8 mouse cellular contexts compared by ENCODE assay signal in the genomic region with DNA sequence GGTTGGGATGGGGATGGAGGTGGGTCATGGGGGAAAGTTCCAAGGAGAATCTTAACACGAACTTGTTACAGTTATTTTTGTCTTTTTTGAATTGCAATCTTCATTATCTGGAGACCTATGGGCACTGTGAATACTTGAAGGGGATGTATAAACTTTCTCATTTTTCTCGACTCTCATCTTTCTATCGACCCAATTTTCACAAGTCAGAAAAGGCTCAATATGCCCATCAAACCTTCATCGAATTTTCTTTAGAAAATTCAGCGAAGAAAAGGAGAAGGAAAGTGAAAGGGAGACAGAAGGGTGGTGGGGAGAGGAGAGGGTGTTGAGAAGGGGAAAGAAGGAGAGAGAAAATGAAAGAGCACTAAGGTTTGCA.
DNase-seq lines count a peak whose midpoint lies in the region; ATAC-seq and TF ChIP-seq lines count a peak whose summit lies in the region.
"Not testable (repeated sequence)": the region's sequence is repeated elsewhere in the genome, so short reads cannot be mapped to it uniquely, and the experiment has no call there.

No protein-coding gene starts in this region.

- WGBS in embryonic facial prominence, embryonic 14.5 days, result 24% methylated on average over 5 of the region's 5 CpGs
- WGBS in forebrain, postnatal 0 days, result 18% methylated on average over 5 of the region's 5 CpGs
- WGBS in hindbrain, embryonic 12.5 days, result 29% methylated on average over 5 of the region's 5 CpGs
- 30% methylated on average over 5 of the region's 5 CpGs for WGBS in intestine, embryonic 16.5 days
- WGBS in limb, embryonic 12.5 days, result 32% methylated on average over 5 of the region's 5 CpGs
- WGBS in midbrain, embryonic 10.5 days, result 32% methylated on average over 5 of the region's 5 CpGs
- 28% methylated on average over 5 of the region's 5 CpGs for WGBS in neural tube, embryonic 14.5 days

- not testable (repeated sequence) for H3K9me3 ChIP-seq in embryonic facial prominence, embryonic 14.5 days (ENCODE audit: control insufficient read depth, low read length); forebrain, postnatal 0 days (ENCODE audit: low read length); hindbrain, embryonic 12.5 days (replicated peaks); intestine, embryonic 16.5 days (ENCODE audit: control insufficient read depth, low read length); limb, embryonic 12.5 days; midbrain, embryonic 10.5 days (replicated peaks); neural tube, embryonic 14.5 days (ENCODE audit: control insufficient read depth, low read length)

- H3K27ac ChIP-seq in embryonic facial prominence, embryonic 14.5 days (replicated peaks; ENCODE audit: low read depth, low read length); forebrain, postnatal 0 days (ENCODE audit: low read depth, low read length); hindbrain, embryonic 12.5 days; intestine, embryonic 16.5 days (ENCODE audit: low read length); limb, embryonic 12.5 days; midbrain, embryonic 10.5 days (replicated peaks); neural tube, embryonic 14.5 days (ENCODE audit: low read depth, low read length): not testable (repeated sequence)

- not testable (repeated sequence) for H3K9ac ChIP-seq in embryonic facial prominence, embryonic 14.5 days (ENCODE audit: low read depth, low read length); forebrain, postnatal 0 days; hindbrain, embryonic 12.5 days; intestine, embryonic 16.5 days (ENCODE audit: low read depth, low read length); limb, embryonic 12.5 days (replicated peaks); neural tube, embryonic 14.5 days (replicated peaks; ENCODE audit: low read depth, low read length)

- H3K4me2 ChIP-seq in embryonic facial prominence, embryonic 14.5 days (ENCODE audit: low read depth, low read length), result peak overlapping the region; percentile 66
- peak overlapping the region; percentile 66; the same call in 1 of the 2 replicates for H3K4me2 ChIP-seq in forebrain, postnatal 0 days (ENCODE audit: low read depth)
- H3K4me2 ChIP-seq in hindbrain, embryonic 12.5 days (replicated peaks), result peak overlapping the region; percentile 82; the same call in 1 of the 2 replicates
- peak overlapping the region; percentile 71; the same call in 1 of the 2 replicates for H3K4me2 ChIP-seq in intestine, embryonic 16.5 days (ENCODE audit: low read depth, low read length)
- H3K4me2 ChIP-seq in limb, embryonic 12.5 days, result peak overlapping the region; percentile 72; the same call in 1 of the 2 replicates
- H3K4me2 ChIP-seq in neural tube, embryonic 14.5 days (ENCODE audit: low read depth, low read length), result not testable (repeated sequence)

- DNase-seq in 3134 (ENCODE audit: extremely low read depth, insufficient read length, low spot score), result peak; percentile 57
- not testable (repeated sequence) for DNase-seq in embryonic facial prominence, embryonic 14.5 days (ENCODE audit: low spot score); forebrain, postnatal 0 days; midbrain, embryonic 10.5 days (ENCODE audit: low spot score)

- H3K4me3 ChIP-seq in embryonic facial prominence, embryonic 14.5 days (ENCODE audit: low read depth, low read length), result peak overlapping the region; percentile 61
- not testable (repeated sequence) for H3K4me3 ChIP-seq in forebrain, postnatal 0 days (ENCODE audit: low read depth, low read length); hindbrain, embryonic 12.5 days; limb, embryonic 12.5 days (replicated peaks)
- 0 out of 2 replicates have a peak overlapping the region, but pooled peaks have one; percentile 11 for H3K4me3 ChIP-seq in intestine, embryonic 16.5 days (ENCODE audit: low read length)
- peak overlapping the region; percentile 62; the same call in 1 of the 2 replicates for H3K4me3 ChIP-seq in midbrain, embryonic 10.5 days
- H3K4me3 ChIP-seq in neural tube, embryonic 14.5 days (ENCODE audit: low read depth, low read length), result peak overlapping the region; percentile 44; the same call in 1 of the 2 replicates

- H3K4me1 ChIP-seq in embryonic facial prominence, embryonic 14.5 days (ENCODE audit: control insufficient read depth, insufficient read depth, low read length); forebrain, postnatal 0 days (ENCODE audit: insufficient read depth); hindbrain, embryonic 12.5 days; intestine, embryonic 16.5 days (ENCODE audit: control insufficient read depth, insufficient read depth, low read length); limb, embryonic 12.5 days (replicated peaks); midbrain, embryonic 10.5 days; neural tube, embryonic 14.5 days (ENCODE audit: control insufficient read depth, insufficient read depth, low read length): not testable (repeated sequence)

- H3K27me3 ChIP-seq in embryonic facial prominence, embryonic 14.5 days (replicated peaks; ENCODE audit: control insufficient read depth, insufficient read depth, low read length); forebrain, postnatal 0 days (ENCODE audit: insufficient read depth, low read length); hindbrain, embryonic 12.5 days; intestine, embryonic 16.5 days (replicated peaks; ENCODE audit: control insufficient read depth, insufficient read depth, low read length); limb, embryonic 12.5 days; midbrain, embryonic 10.5 days (ENCODE audit: low read depth, poor library complexity, severe bottlenecking); neural tube, embryonic 14.5 days (ENCODE audit: control insufficient read depth, insufficient read depth, low read length): not testable (repeated sequence)

- not testable (repeated sequence) for ATAC-seq in embryonic facial prominence, embryonic 14.5 days (ENCODE audit: low read depth); forebrain, postnatal 0 days; hindbrain, embryonic 12.5 days (ENCODE audit: low FRiP score); intestine, embryonic 16.5 days; limb, embryonic 12.5 days (ENCODE audit: insufficient number of reproducible peaks, insufficient read depth, low FRiP score, low TSS enrichment, low read depth); neural tube, embryonic 14.5 days (ENCODE audit: low read depth)

- not testable (repeated sequence) for H3K36me3 ChIP-seq in embryonic facial prominence, embryonic 14.5 days (ENCODE audit: control insufficient read depth, insufficient read depth, low read length); forebrain, postnatal 0 days (ENCODE audit: insufficient read depth); hindbrain, embryonic 12.5 days; intestine, embryonic 16.5 days (ENCODE audit: control insufficient read depth, insufficient read depth, low read length); limb, embryonic 12.5 days; midbrain, embryonic 10.5 days; neural tube, embryonic 14.5 days (ENCODE audit: control insufficient read depth, insufficient read depth, low read length)

- TF ChIP-seq CTCF in forebrain, postnatal 0 days (IDR thresholded peaks at IDR 0.05; ENCODE audit: low read depth), result not testable (repeated sequence)
